Mouse (Mus musculus) midbrain, embryonic 11.5 days (tissue): Measurements from ENCODE around the gene Cacna1c. TPM values are rescaled to one million over a fixed set of nuclear protein-coding genes. Genes with fewer than 3 reads are reported as not detected.

Source experiments
- ATAC-seq: fragments of 200-750 bp; cut with Nextera tagmentation; 2 replicates; pipeline ENCODE4 v1.8.0; 2017; ENCODE audit warnings: moderate TSS enrichment, moderate library complexity; ENCODE audit not compliant: low FRiP score
- DNase-seq: peaks from one replicate; pipeline ENCODE4 v3.0.0; 2015; ENCODE audit warnings: low spot score; ENCODE audit errors: missing footprints
- H3K27ac ChIP-seq: fragments of 300-500 bp; sonication (generic); 2 replicates; pipeline ENCODE4 v1.5.1; 2014; ENCODE audit warnings: low read depth, low read length
- H3K27me3 ChIP-seq: fragments of 300-500 bp; sonication (generic); 2 replicates; pipeline ENCODE4 v1.6.1; 2014; ENCODE audit warnings: mild to moderate bottlenecking, low read length, moderate library complexity, mixed read lengths; ENCODE audit not compliant: control insufficient read depth, insufficient read depth
- H3K36me3 ChIP-seq: fragments of 300-500 bp; sonication (generic); 2 replicates; pipeline ENCODE4 v1.6.1; 2014; ENCODE audit warnings: mild to moderate bottlenecking, low read length, moderate library complexity, mixed read lengths; ENCODE audit not compliant: control insufficient read depth, insufficient read depth
- H3K4me1 ChIP-seq: fragments of 300-500 bp; sonication (generic); 2 replicates; pipeline ENCODE4 v1.6.1; 2014; ENCODE audit warnings: low read length; ENCODE audit not compliant: control insufficient read depth, insufficient read depth
- H3K4me2 ChIP-seq: fragments of 300-500 bp; sonication (generic); 2 replicates; pipeline ENCODE4 v1.6.1; 2014; ENCODE audit warnings: mild to moderate bottlenecking, moderate library complexity
- H3K4me3 ChIP-seq: fragments of 300-500 bp; sonication (generic); 2 replicates; pipeline ENCODE4 v1.5.1; 2014; ENCODE audit warnings: low read depth, low read length
- H3K9ac ChIP-seq: fragments of 300-500 bp; sonication (generic); 2 replicates; pipeline ENCODE4 v1.6.1; 2014; ENCODE audit warnings: low read length
- H3K9me3 ChIP-seq: fragments of 300-500 bp; sonication (generic); 2 replicates; pipeline ENCODE4 v1.6.1; 2016; ENCODE audit warnings: low read length; ENCODE audit not compliant: control insufficient read depth
- WGBS: fragments of 180-500 bp; shearing (Covaris S2); extraction: QIAGEN DNeasy Blood & Tissue Kit; methylation state at CpG from one replicate; pipeline ENCODE4 v1.1.7; 2014; 5-methylcytosine and 5-hydroxymethylcytosine counted together
- polyA plus RNA-seq: library from polyadenylated mRNA; unstranded; fragments of >200 nt; fragmentation: Nextera tagmentation; extraction: Ambion mirVana; gene quantifications from 2 replicates; pipeline ENCODE4 v1.2.1, GENCODE M21; 2014

The Cacna1c gene
- polyA plus RNA-seq, 1 experiment from 2014 or later = 2.1 TPM

DNA sequence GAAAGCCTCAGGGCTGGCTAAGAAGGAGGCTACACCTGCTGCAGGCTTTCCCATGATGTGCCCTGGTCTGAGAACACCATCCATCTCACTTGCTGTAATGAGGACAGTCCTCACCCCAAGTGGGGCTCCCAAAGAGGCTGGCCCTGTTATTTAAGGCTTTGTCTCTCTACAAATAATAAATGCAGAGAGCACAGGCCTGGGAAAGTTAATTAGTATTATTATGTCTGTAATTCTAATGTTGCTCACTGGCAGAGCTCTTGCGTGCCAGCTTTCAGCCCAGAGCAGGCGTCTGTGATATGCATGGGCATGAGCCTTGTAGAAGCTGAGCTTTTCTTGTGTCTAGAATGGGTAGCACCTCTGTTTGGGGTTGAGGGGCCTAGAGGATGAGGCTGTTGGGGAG is 354.3 kb downstream of the Cacna1c start:
- Histone ChIP-seq H3K27ac (no peak overlapping the region), H3K9me3 (no peaks in the 10 kb centered on the region), H3K4me3 (no peak overlapping the region), H3K36me3 (no peaks in the 10 kb centered on the region), H3K9ac (no peak overlapping the region), H3K4me2 (no peak overlapping the region), H3K4me1 (0 out of 2 replicates have a peak, but pooled peaks cover 5% of the 10 kb centered on the region), H3K27me3 (no peaks in the 10 kb centered on the region)
- ATAC-seq (no peak), DNase-seq (no peak)
- 95% methylated on average over 2 of the region's 2 CpGs for WGBS

DNA sequence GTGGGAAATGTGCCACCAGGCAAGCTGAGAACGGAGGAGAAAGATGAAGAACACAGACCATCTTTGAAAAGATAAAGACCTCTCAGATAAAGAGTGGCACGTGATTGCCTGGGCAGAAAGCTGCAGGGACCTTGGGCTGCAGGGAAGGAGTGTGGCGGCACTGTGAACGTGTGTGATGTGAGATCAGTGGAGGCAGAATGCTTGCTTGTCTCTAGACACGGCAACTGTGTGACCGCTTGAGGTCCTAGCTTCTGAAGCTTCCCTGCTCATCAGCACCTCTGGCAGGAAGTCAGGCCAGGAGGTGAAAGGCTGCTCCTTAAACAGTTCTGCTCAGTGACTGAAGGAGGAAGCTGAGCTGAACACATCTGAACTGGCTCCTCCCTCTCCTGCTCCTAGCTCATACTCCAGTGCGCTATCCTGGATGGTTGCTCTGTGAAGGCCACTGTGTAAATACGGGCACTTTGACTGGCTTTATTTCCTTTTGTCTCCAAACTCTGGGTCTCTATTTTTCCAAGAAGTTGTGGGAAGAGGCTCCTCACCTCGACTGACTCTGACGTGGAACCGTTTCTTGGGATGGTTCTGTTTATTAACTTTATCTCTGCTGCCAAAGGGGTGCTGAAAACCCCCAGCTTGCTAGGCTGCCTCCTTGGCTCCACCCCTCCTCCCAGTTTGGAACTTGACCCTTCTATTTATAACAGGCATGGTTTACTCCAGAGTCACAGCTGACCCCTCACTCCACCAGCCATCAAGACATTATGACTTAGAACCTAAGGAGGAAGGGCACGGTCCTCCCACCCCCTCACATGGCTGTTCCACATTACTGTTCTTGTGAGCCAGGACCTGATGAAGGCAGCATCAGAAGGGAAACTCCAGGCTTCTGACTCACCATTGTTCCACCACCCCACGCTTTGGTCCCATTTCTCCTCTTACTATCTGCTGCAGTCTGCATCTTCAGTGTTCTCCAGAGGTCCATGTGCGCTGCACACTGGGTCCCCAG is 357.0 kb downstream of the Cacna1c start:
- H3K4me3 ChIP-seq = no peak overlapping the region
- no peaks in the 10 kb centered on the region for H3K9me3 ChIP-seq
- H3K9ac ChIP-seq = no peak overlapping the region
- 71% methylated on average over 14 of the region's 14 CpGs for WGBS
- DNase-seq = no peak
- H3K36me3 ChIP-seq = no peaks in the 10 kb centered on the region
- peaks cover 3% of the 10 kb centered on the region for H3K4me1 ChIP-seq
- H3K4me2 ChIP-seq = no peak overlapping the region
- H3K27ac ChIP-seq = no peak overlapping the region
- H3K27me3 ChIP-seq = no peaks in the 10 kb centered on the region
- no peak for ATAC-seq

DNA sequence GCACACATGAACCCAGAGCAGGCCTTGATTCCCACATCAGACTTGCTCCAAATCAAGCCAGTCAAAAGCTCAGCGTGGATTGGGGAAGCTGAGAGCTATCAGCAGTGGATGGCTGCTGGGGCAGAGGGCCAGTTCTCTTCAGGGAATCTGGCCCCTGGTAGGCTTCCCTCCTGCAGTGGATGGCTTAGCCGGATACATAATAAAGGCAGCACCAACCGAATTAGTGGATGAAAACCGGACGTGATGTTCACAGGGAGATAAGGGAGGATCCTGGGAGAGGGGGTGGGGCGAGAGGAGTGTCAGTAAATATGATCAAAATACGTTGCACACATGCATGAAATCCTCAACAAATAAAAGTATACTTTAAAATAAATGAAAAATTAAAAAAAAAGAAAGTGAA is 359.5 kb downstream of the Cacna1c start:
- no peak overlapping the region for H3K4me3 ChIP-seq
- H3K27me3 ChIP-seq = no peaks in the 10 kb centered on the region
- ATAC-seq (no peak), DNase-seq (no peak)
- H3K36me3 ChIP-seq = no peaks in the 10 kb centered on the region
- WGBS = 14% methylated on average over 7 of the region's 7 CpGs
- H3K4me1 ChIP-seq = peaks cover 3% of the 10 kb centered on the region
- H3K9ac ChIP-seq = peak overlapping the region; percentile 16; the same call in 1 of the 2 replicates
- H3K27ac ChIP-seq = no peak overlapping the region
- no peak overlapping the region for H3K4me2 ChIP-seq
- no peaks in the 10 kb centered on the region for H3K9me3 ChIP-seq

DNA sequence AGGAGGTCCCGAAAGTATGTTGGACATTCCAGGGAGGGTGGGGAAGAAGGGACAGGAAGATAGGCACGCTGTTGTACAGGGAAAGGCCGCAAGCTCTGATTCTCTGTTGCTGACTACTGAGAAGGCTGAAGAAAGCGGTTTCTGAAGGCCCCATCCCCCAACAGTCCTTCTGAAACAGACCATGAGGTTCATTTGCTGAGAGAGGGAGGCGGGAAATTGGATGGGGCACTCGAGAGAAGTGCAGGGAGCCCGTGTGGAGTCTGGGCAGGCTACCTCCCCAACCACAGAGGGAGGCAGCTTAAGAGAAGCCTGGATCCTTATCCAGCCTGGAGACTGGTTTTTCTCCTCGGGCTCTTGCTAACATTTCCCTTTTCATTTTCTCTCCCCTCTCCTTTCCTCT is 362.2 kb downstream of the Cacna1c start:
- peak; percentile 66 for DNase-seq
- Histone ChIP-seq H3K9me3 (no peaks in the 10 kb centered on the region), H3K36me3 (no peaks in the 10 kb centered on the region), H3K4me1 (peaks cover 3% of the 10 kb centered on the region), H3K27ac (no peak overlapping the region), H3K4me2 (no peak overlapping the region), H3K9ac (no peak overlapping the region), H3K27me3 (no peaks in the 10 kb centered on the region), H3K4me3 (no peak overlapping the region)
- no peak for ATAC-seq
- WGBS = 68% methylated on average over 8 of the region's 8 CpGs

DNA sequence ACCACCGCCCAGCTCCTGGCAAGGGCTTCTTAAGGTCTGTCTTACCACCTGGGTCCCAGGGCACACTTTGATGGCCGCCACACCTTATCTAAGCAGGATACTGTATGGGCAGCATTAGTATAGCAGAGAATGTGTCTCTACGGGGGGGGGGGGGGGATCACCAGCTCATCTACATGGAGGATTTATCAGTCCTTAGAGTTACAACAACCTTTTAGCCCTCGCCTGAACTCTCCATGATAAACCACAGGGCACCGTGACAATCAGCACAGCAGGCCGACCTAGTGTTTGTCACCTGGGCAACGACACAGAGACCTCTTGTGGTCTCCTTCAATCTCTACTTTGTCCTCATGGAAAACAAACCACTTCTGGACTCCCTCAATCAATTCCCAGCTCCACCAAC is 363.2 kb downstream of the Cacna1c start:
- Histone ChIP-seq H3K27ac (no peak overlapping the region), H3K4me1 (peaks cover 3% of the 10 kb centered on the region), H3K4me2 (no peak overlapping the region), H3K9me3 (no peaks in the 10 kb centered on the region), H3K36me3 (no peaks in the 10 kb centered on the region), H3K9ac (no peak overlapping the region), H3K4me3 (no peak overlapping the region), H3K27me3 (no peaks in the 10 kb centered on the region)
- DNase-seq (no peak), ATAC-seq (no peak)
- 79% methylated on average over 7 of the region's 7 CpGs for WGBS

DNA sequence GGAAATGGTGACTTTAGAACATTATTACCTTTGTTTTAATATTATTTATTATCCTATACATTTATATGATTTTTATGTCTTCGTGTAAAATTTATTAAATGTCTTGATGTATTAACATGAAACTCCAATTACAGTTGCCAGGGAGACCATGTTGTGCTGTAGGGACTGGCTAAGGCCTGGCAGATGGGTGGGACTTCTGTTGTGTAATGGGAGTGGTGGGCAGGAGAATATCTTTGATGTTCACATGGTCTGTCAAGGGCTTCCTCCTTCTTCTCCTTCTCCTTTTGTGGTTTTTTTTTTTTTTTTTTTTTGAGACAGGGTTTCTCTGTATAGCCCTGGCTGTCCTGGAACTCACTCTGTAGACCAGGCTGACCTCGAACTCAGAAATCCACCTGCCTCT is 363.6 kb downstream of the Cacna1c start:
- no peaks in the 10 kb centered on the region for H3K27me3 ChIP-seq
- no peak overlapping the region for H3K4me2 ChIP-seq
- H3K9ac ChIP-seq = no peak overlapping the region
- no peak for ATAC-seq
- no peak overlapping the region for H3K4me3 ChIP-seq
- H3K4me1 ChIP-seq = peaks cover 3% of the 10 kb centered on the region
- WGBS = 84% methylated on average over 2 of the region's 2 CpGs
- H3K9me3 ChIP-seq = no peaks in the 10 kb centered on the region
- H3K36me3 ChIP-seq = no peaks in the 10 kb centered on the region
- no peak overlapping the region for H3K27ac ChIP-seq
- peak; percentile 77 for DNase-seq

DNA sequence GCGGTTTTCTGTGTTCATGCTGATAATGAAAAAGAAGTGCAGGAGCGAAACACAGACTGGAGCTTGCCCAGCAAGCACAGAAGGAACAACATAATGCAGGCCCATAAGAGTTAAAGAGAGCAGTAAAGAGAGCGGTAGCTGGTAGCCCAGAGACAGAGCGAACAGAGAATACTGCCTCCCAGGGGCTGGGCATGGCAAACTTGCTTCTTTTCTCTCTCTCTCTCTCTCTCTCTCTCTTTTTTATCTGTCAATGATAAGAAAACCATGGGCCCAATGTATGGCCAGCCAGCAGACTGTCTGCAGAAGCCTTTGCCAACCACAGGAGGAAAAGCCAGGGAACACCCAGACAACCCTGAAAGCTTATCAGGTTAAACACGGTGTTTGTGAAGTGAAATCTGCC is 365.4 kb downstream of the Cacna1c start:
- no peak overlapping the region for H3K4me3 ChIP-seq
- no peak overlapping the region for H3K4me2 ChIP-seq
- H3K27me3 ChIP-seq = no peaks in the 10 kb centered on the region
- peaks cover 5% of the 10 kb centered on the region for H3K4me1 ChIP-seq
- H3K9me3 ChIP-seq = no peaks in the 10 kb centered on the region
- 88% methylated on average over 5 of the region's 5 CpGs for WGBS
- no peak for DNase-seq
- no peak overlapping the region for H3K27ac ChIP-seq
- no peaks in the 10 kb centered on the region for H3K36me3 ChIP-seq
- no peak overlapping the region for H3K9ac ChIP-seq
- no peak for ATAC-seq

DNA sequence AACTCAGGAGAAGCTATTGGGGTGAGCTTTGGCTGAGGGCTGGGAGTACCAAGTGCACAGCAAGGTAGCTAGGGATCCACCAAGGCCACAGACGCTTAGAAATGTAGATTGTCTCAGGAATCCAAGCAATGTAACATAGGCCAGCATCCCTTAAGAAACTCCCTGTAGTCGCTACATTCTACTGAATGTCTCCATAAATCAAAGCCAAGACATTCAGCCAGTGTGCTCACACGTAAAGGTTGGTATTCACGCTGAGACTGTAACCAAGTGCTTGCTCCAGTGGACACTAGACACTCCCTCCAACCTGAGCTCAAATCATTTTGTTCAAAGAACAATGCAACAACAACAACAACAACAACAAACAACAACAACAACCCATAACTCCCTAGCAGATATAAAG is 368.0 kb downstream of the Cacna1c start:
- Histone ChIP-seq H3K4me3 (no peak overlapping the region), H3K9ac (no peak overlapping the region), H3K27me3 (no peaks in the 10 kb centered on the region), H3K36me3 (no peaks in the 10 kb centered on the region), H3K4me1 (peaks cover 5% of the 10 kb centered on the region), H3K4me2 (no peak overlapping the region), H3K27ac (no peak overlapping the region), H3K9me3 (no peaks in the 10 kb centered on the region)
- DNase-seq (peak; percentile 8), ATAC-seq (no peak)
- WGBS = 88% methylated on average over 4 of the region's 4 CpGs

DNA sequence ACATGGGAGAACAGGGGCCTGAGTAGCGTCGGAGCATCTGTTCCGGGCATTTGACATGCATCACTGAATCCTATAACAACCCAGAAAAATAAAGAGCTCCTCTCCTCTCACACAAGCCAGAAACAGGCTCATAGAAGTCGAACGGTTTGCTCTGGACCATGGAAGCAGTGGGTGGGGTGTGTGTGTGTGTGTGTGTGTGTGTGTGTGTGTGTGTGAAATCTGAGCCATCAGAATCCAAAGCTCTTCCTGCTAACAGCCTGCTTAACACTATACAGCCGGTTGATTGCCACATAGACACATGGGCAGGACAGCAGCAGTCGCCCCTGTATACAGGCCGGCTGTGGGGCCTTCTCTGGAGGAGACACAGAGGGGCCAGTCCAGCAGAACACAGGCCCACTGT is 368.7 kb downstream of the Cacna1c start:
- Histone ChIP-seq H3K9ac (no peak overlapping the region), H3K27ac (no peak overlapping the region; the same call in 1 of the 2 replicates), H3K4me3 (no peak overlapping the region), H3K9me3 (no peaks in the 10 kb centered on the region), H3K4me1 (peaks cover 5% of the 10 kb centered on the region), H3K36me3 (no peaks in the 10 kb centered on the region), H3K4me2 (no peak overlapping the region), H3K27me3 (no peaks in the 10 kb centered on the region)
- 34% methylated on average over 8 of the region's 8 CpGs for whole genome bisulfite sequencing
- peak; percentile 92 for DNase-seq
- peak; percentile 40 for ATAC-seq
